Mouse (Mus musculus): ENCODE measurements around the gene Actc1.

DNA sequence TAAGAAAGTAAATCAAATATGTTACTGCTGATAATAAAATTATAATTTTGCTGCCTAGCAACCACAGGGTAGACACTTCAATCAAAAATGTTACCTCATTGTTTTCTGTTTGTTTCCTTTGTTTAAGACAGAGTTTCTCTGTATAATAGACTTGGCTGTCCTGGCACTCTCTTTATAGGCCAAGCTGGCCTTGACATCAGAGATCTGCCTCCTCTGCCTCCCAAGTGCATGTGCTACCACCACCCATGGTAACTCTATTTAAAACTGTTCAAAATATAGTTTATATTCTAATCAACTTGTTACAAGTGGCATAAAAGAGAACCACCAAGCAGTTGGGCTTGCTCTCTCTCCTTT, 33.2 kb downstream of the Actc1 start:
- TF ChIP-seq GATA1 (IDR thresholded peaks at IDR 0.05; ENCODE audit: borderline replicate concordance, low read length) (no peak), FLI1 (IDR thresholded peaks at IDR 0.05; ENCODE audit: low read length) (no peak)

All from megakaryocyte, embryonic 14.5 days (primary cell).